Mouse (Mus musculus): ENCODE data around the gene Tdrd9.

The Tdrd9 gene

GRCm38 (mm10) chr12:111958101-111958865, 13.1 kb upstream of the Tdrd9 start:
- peak; percentile 62 for DNase-seq (ENCODE audit: extremely low spot score, low spot score)

- no peak for DNase-seq (ENCODE audit: extremely low spot score, low spot score)
These were observed 8.0 kb upstream of the Tdrd9 start for GRCm38 (mm10) chr12:111963339-111963738.

DNA sequence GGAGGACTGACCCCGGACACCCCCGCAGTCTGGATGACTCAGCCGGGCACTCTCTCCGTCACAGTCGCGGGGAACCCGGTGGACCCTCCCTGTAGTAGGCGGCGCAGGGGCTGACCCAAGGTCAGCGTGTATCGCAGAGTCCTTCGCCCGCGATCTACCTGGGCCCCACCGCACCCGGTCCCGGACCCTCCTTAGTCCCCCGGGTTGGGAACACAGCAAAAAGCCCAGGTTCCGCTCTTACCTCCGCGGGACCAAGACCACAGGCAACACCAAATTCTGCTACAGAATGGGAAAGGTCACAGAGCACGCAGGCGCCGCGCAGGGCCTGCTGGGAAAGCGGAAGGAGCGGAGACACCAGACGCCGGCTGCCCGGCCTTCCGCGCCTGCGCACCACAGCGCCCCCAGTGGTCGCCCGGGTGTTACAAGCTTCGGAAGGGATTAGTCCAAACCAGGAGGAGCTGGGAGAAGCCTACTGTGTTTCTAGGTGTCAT, 4.6 kb upstream of the Tdrd9 start, which contains the start of gene Atp5mpl:
Atp5mpl (minus strand) TSS at position 295 of the 491 bp plus-strand sequence.
- DNase-seq (ENCODE audit: extremely low spot score, low spot score): peak; percentile 99

DNA sequence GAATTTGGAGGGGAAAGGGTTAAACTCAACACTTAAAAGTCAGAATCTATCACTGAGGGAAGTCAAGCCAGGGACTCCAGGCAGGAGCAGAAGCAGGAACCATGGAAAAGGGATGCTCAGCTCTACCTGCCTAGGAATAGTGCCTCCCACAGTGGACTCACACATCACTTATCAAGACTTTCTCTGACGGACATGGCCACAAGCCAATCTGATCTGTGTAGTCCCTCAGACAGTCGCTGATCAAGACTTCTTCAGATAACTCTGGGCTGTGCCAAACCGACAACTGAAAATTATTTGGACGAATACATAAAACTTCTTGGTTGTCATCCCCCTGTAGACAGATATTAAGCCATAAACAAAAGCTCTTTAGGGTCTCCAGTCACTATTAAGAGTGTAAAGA, 1.3 kb upstream of the Tdrd9 start:
- no peak for DNase-seq (ENCODE audit: extremely low spot score, low spot score)

DNA sequence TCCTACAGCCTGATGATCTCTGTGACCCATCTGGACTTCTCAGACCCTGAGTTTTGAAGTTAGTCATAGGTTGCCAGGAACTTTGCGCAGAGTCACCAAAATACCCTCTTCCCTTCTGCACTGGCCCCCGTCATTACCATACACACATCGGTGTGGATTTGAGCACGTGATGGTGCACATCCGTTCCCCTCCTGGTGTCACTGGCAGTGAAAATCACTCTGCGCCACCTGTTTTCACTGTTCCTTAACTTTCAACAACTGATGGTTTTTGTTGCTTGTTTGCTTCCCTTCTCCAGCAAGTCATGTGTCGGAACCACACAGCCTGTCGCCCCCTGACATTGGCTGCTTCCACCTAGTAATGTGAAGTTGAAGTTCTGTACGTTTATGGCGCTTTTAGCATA, 1.1 kb downstream of the Tdrd9 start:
- no peak for DNase-seq (ENCODE audit: extremely low spot score, low spot score)

GRCm38 (mm10) chr12:111974578-111974977, 3.2 kb downstream of the Tdrd9 start:
- DNase-seq (ENCODE audit: extremely low spot score, low spot score): no peak

DNA sequence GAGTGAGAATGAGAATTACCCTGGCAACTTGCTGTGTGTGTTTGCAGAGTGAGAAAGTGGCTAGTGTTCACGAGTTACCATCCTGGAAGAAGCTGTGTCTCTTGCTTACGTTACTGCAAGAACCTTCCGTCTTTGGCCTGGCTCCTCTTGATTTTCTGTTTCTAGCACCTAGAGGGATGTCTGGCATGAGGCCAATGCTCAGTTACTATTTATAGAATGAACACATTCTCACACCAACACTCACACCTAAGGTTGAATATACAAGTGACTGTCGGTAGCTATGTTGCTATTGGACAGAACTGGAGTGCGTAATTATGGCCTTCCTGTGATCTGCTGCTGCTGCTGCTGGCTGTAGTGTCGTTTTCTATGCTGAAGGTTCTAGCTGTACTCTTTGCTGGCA, 5.8 kb downstream of the Tdrd9 start:
- DNase-seq (ENCODE audit: extremely low spot score, low spot score): no peak

DNA sequence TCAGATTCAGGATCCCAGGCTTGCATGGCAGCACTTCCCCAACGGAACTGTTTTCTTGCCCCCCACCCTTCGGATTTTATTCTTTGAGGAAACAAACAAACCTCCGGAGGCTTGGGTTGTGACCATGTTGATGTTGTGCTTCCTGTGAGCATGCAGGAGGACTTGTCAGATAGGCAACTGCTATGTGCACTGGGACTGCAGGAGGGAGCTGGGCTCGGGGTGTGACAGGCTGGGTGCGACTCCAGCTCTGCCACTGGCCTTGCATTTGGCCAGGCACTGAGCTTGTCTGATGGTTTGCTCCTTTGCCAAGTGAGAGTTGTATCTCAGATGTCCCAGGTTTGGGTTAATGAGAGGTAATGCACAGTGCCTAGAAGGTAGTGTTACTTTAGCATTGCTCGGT, 6.9 kb downstream of the Tdrd9 start:
- no peak for DNase-seq (ENCODE audit: extremely low spot score, low spot score)

- no peak for DNase-seq (ENCODE audit: extremely low spot score, low spot score)
These were observed 9.6 kb downstream of the Tdrd9 start, which contains the start of gene Rd3l for GRCm38 (mm10) chr12:111980887-111981367. Gene Rd3l, minus strand, starts transcription at chr12:111981317.

- no peak for DNase-seq (ENCODE audit: extremely low spot score, low spot score)
These were observed 10.5 kb downstream of the Tdrd9 start for GRCm38 (mm10) chr12:111981831-111982230.

- DNase-seq (ENCODE audit: extremely low spot score, low spot score): no peak
These were observed 11.8 kb downstream of the Tdrd9 start for GRCm38 (mm10) chr12:111983165-111983564.

DNA sequence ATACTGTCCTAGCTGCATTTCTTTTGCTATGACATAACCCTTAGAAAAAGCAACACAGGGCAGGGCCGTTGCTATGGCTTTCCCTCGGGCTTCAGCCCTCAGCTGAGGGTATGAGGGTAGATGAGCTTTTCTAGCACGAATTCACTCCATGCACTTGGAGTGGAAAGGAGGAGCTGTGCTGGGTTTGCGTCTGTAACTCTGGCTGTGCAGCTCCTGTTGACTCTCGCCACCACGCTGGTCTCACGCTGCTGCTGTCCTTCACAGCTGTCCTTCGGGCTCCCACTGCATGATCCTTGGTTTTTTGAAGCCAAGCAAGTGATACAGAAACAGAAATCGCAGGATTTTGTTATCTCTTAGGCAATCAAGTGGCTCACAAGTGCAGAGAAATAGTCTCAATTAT, 15.4 kb downstream of the Tdrd9 start:
- no peak for DNase-seq (ENCODE audit: extremely low spot score, low spot score)

- no peak for DNase-seq (ENCODE audit: extremely low spot score, low spot score)
These were observed 21.3 kb downstream of the Tdrd9 start for GRCm38 (mm10) chr12:111992626-111993025.

DNA sequence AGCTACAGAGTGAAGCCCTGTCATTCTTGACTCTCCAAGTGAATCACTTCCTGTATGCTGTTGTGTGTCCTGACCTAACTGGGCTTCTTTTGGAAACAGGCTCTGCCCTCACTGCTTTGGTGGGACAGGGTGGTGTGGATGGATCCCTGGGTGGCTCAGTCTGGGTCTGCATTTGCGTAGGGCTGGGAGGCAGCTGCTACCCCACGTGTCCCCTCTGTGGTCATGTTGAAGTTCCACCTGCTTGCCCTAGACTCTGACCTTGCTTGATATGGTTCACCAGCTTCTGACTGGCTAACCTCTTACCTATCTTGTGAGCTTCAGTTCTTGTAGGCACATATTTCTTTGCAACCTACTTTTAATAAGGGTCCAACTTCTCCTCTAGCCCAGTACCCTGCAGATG, 23.8 kb downstream of the Tdrd9 start:
- no peak for DNase-seq (ENCODE audit: extremely low spot score, low spot score)

GRCm38 (mm10) chr12:111999735-112000134, 28.4 kb downstream of the Tdrd9 start:
- no peak for DNase-seq (ENCODE audit: extremely low spot score, low spot score)

DNA sequence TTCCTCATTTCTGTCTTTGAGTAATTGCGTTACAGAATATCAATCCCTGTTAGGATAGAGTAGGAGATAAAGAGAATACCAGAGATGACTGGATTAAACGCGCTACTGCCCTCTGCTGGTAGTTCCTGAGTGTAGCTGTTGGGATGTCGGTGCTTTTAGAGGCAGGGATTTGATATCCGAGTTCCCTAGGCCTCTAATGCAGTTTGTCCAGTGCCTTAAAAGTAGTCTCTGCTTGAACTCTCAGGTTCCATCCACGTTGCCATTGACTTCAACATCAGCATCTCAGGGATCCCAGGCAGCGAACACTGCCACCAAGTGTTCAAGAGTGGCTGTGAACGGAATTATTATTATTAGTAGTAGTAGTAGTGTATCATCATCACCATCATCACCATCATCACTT, 29.9 kb downstream of the Tdrd9 start:
- peak; percentile 60 for DNase-seq (ENCODE audit: extremely low spot score, low spot score)

DNA sequence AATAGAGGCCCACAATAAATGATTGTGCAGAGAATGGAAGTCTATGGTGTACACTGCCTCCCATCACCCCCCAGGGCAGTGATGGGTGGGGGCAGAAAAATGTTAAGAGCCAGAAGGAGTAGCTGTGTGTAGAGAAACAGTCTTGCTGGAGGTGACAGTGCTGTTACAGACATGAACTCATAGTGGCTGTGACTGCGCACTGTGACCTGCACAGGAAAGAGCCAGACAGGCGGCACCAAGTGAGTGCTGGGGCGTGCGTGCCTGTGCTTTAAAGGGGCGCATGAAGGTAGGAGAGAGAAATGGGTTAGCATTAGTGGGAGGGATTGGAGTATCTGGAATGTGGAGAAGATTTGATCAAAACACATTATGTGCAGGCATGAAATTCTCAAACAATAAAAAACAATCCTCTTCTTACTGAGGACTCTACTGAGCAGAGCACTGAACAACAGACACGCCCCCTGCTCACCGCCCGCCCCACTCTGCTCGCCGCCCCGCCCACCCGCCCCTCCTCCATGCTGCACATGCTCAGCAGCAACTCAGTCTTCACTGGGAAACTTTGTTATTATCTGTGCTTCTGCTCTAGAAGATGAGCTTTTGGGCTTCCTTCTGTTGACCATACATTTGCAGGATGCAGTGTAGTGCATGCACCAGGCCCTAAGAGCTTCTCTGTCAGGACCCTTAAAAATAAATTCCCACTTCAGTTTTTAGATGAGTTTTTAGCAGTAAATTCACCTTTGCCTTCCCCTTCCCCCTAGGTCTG, 41.3 kb downstream of the Tdrd9 start:
- peak; percentile 65 for DNase-seq (ENCODE audit: extremely low spot score, low spot score)

GRCm38 (mm10) chr12:112013271-112013801, 42.0 kb downstream of the Tdrd9 start:
- peak; percentile 47 for DNase-seq (ENCODE audit: extremely low spot score, low spot score)

DNA sequence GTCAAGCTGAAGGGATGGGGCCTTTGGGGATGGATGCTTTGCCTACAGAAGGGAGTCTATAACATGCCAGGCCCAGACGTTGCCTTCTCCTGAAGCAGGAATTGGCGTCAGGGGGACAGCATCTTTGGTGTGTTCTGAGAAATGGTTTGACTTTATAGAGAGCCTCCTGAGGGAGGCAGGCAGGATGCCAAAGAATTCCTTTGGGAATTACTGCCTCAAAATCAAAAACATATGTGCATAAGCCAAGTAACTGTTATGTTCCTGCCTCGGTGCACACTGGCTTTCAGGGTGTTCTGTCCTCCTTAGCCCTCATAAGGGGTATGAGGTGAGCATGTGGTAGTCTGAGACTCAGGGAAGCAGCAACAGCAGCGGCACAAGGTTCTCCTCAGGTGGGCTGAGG, 45.0 kb downstream of the Tdrd9 start:
- DNase-seq (ENCODE audit: extremely low spot score, low spot score): no peak

DNA sequence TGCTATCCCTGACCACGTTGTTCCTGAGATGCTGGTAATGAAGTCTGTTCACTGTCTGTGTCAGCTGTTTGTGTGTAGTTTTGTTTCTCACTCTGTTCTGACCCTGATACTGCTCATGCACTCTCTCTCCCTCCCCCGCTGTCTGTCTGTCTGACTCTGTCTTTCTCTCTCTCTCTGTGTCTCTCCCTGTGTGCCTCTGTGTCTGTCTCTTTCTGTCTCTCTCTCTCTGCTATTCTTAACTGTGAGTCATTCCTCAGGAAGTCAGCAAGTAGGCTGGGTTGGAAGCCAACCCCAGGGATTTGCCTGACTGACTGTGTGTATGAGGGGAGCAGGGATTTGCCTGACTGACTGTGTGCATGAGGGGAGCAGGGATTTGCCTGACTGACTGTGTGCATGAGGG, 51.9 kb downstream of the Tdrd9 start:
- DNase-seq (ENCODE audit: extremely low spot score, low spot score): no peak

DNA sequence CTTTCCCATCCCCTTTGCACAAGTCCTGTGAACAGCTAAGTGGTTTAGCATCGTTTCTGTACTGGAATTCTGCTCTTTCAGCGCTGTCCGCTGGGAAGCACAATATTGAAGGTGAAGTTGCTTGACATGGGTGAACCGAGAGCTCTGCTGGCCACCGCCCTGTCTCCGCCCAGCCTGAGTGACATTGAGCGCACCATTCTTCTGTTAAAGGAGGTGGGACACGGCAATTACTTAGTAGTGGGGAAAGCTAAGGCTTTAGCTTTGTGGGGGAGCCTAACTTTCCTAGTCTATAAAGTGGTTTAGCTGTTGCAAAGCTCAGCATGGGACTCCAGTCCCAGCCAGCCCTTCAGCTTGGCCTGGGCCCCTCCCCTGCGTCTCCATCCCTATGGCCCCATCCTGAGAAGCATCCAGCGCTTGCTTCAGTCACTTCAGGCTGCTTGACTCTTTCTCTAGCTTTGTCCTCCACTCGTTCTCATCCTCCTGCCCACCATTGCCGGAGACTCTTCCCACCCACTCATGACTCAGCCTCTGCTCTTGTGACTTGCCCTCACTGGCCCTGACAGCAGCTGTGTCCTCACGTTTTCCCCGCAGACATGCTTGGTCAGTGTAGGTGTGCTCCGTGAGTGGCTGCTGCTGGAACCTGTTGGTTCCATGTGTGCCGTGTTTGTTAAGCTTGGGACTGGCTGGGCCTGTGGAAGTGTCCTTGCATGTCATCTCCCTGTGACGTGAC, 53.4 kb downstream of the Tdrd9 start:
- DNase-seq (ENCODE audit: extremely low spot score, low spot score): no peak
